Mouse (Mus musculus) bone marrow macrophage, adult 2 months (primary cell): ENCODE results near the gene Tmprss11d. TPM values are rescaled to one million over a fixed set of nuclear protein-coding genes. Genes with fewer than 3 reads are reported as not detected.

ENCODE experiments used
- H3K27ac ChIP-seq: 2 replicates; pipeline ENCODE4 v1.5.1; 2012; ENCODE audit warnings: low read depth, low read length; ENCODE audit not compliant: insufficient read depth
- H3K4me1 ChIP-seq: 2 replicates; pipeline ENCODE4 v1.6.1; 2012; ENCODE audit warnings: low read length; ENCODE audit not compliant: control insufficient read depth, insufficient read depth
- H3K4me3 ChIP-seq: 2 replicates; pipeline ENCODE4 v1.5.1; 2012; ENCODE audit warnings: mild to moderate bottlenecking, low read length, moderate library complexity; ENCODE audit not compliant: insufficient read depth
- CTCF ChIP-seq: IDR thresholded peaks from 2 replicates; pipeline ENCODE4 v1.5.1; 2012; ENCODE audit warnings: low read depth, mild to moderate bottlenecking, low read length, moderate library complexity
- POLR2A ChIP-seq: IDR thresholded peaks from 2 replicates; pipeline ENCODE4 v1.6.1; 2012; ENCODE audit warnings: mild to moderate bottlenecking, low read depth, low read length, borderline replicate concordance
- polyA plus RNA-seq: library from polyadenylated mRNA; stranded (reverse); fragments of >200 nt; gene quantifications from 2 replicates; pipeline ENCODE4 v1.2.4, GENCODE M21; 2012; ENCODE audit not compliant: missing spikeins, insufficient read depth, insufficient read length

Gene Tmprss11d
- polyA plus RNA-seq, 1 experiment, result not detected

DNA sequence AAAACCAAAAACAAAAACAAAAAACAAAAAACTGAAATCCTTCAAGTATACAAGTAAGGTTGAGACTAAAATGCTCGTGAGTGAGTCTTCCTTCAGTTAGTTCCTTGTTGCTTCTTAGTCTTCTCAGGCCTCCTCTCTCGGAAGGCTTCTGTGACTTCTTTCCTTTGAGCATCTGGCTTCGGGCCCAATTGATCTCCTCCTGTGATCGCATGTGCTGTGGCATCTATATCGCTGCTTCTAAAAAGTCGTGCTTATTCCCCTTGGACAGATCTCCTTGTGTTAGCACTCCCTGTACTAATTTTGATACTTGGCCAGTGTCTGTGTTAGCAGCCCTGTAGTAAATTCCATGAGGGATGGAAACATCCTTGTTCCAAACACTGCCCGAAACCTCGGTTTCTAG is 69.3 kb downstream of the Tmprss11d start:
- H3K4me3 ChIP-seq, result no peak overlapping the region
- H3K27ac ChIP-seq, result no peak overlapping the region
- no peaks in the 10 kb centered on the region for H3K4me1 ChIP-seq
- TF ChIP-seq CTCF (no peak), POLR2A (no peak)

DNA sequence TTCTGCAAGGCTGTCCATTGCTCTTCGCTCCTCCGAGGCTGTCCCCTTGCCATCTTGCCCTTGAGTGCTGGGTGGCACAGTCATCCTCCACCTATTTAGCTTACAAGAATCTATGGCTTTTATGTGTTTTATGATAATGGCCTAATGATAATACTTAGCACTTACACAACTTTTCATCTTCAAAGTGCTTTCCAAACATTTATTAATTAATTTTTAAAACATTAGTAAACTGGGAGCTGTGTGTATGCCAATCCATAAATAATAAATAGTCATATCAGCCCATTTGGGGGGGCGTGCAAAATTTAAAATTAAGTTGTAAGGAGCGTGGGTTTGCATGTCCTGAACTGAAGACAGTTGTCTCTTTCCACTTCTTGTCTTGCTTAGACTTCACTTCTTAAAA is 84.0 kb downstream of the Tmprss11d start, which contains the start of gene Tmprss11c:
Gene Tmprss11c, minus strand, starts transcription at position 101 of the 400 bp plus-strand sequence.
- TF ChIP-seq POLR2A (no peak), CTCF (no peak)
- Histone ChIP-seq H3K4me1 (no peaks in the 10 kb centered on the region), H3K27ac (no peak within 1 kb of the TSS), H3K4me3 (no peak within 1 kb of the TSS)

Other genes starting within 250 kb of the Tmprss11d start
- 12.2 and 13.3 TPM in 2 replicates for gene Uba6, start 200.6 kb downstream of the Tmprss11d start, polyA plus RNA-seq
- gene Gnrhr, start 175.5 kb downstream of the Tmprss11d start, polyA plus RNA-seq, result not detected in 2 replicates
- gene Tmprss11c, start 84.1 kb downstream of the Tmprss11d start, polyA plus RNA-seq, result not detected in 2 replicates
- gene Tmprss11a, start 95.6 kb upstream of the Tmprss11d start, polyA plus RNA-seq, result 0.27 and 0.55 TPM in 2 replicates
- gene Tmprss11g, start 145.2 kb upstream of the Tmprss11d start, polyA plus RNA-seq, result not detected in 2 replicates